Mouse (Mus musculus) c-Kit-negative CD71-positive TER-119-positive erythroid progenitor cells, embryonic 14.5 days (primary cell): Measurements from ENCODE around the gene Hamp.

Source experiments
- DNase-seq: peaks from one replicate; pipeline ENCODE4 v3.0.0-alpha.2; 2013; ENCODE audit warnings: low read depth, low spot score

Gene Hamp

DNA sequence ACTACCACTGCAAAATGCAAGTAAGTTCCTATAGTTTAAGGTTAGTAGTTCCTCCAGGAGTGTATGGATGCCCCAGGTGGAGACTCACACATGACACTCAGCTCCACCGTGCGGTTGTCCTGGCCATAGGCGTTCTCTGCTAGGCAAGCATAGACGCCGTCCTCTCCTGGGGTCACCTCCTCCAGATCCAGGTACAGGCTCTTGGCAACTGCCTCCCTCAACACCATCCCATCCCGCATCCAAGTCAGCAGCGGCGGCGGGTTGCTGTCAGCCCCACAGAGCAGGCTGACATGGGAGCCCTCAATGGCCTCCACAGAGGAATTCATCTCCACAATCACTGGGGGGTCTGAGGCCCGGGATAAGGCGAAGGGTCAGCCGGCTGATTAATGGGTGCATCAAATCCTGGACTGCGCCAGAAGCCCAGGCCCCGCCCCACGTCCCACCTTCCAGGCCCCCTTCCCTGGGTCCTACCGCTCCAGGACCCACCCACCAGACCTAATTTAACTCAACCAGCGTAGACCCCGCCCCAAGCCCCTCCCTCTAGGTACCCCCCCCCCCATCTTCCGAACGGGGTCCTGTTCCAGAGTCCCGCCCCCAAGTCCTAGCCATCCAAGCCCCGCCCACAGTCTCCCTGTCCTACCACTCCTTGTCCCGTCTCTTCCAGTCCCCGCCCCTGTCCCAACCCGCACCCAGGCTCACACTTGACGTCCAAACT, 35.4 kb downstream of the Hamp start:
- no peak for DNase-seq

- DNase-seq, result no peak
These were observed 39.8 kb downstream of the Hamp start for GRCm38 (mm10) chr7:30904042-30904441.

- DNase-seq, result no peak
These were observed 48.6 kb downstream of the Hamp start for GRCm38 (mm10) chr7:30895217-30895616.

- no peak for DNase-seq
These were observed 51.3 kb downstream of the Hamp start for GRCm38 (mm10) chr7:30892515-30892914.
